Mouse (Mus musculus): ENCODE data around the gene Fxyd1. TPM values are rescaled to one million over a fixed set of nuclear protein-coding genes. Genes with fewer than 3 reads are reported as not detected.

Fxyd1 gene
- total and polyA plus RNA-seq, 2 experiments, result 127 to 1,555 TPM

DNA sequence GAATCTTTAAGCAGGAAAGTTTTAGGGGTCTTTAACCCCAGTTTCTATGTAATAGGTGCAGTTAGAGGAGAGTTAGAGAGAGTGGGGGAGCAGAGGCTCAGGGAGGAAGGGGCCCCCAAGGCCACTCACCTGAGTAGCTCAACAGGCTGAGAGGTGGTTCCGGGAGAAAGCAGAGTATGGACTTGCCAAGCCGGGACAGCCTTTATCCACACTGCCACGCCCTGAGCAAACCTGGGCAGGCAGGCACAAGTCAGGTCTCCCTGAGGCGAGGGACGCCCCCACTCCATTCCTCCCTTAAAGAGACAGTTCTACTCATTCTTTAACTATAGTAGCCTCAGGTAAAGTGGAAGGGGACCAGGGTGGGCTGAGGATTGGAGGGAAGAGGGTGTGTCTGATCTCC is 19.5 kb upstream of the Fxyd1 start, which contains the start of gene Fxyd3:
Fxyd3 (minus strand) TSS at position 213 of the 400 bp plus-strand sequence.
- 48% methylated on average over 5 of the region's 5 CpGs for WGBS
- no peak within 1 kb of the TSS for H3K27ac ChIP-seq (replicated peaks; ENCODE audit: insufficient read depth, low read depth, low read length)
- H3K9ac ChIP-seq (ENCODE audit: low read depth, low read length), result no peak within 1 kb of the TSS
- peaks cover 8% of the 10 kb centered on the region for H3K4me1 ChIP-seq (ENCODE audit: control insufficient read depth, insufficient read depth, low read length)
- no peaks in the 10 kb centered on the region for H3K27me3 ChIP-seq (ENCODE audit: control insufficient read depth, insufficient read depth, low read length)
- no peaks in the 10 kb centered on the region for H3K36me3 ChIP-seq (ENCODE audit: control insufficient read depth, insufficient read depth, low read length)
- H3K4me3 ChIP-seq (ENCODE audit: insufficient read depth, low read depth, low read length), result no peak within 1 kb of the TSS
- no peaks in the 10 kb centered on the region for H3K79me2 ChIP-seq (ENCODE audit: control insufficient read depth, insufficient read depth, low read length)
- TF ChIP-seq CTCF (IDR thresholded peaks at IDR 0.05; ENCODE audit: low read depth, low read length), result no peak
- no peak for TF ChIP-seq POLR2A (IDR thresholded peaks at IDR 0.05; ENCODE audit: extremely low read depth, insufficient read depth, low read length)
- DNase-seq (ENCODE audit: extremely low read depth, low read depth, low spot score), result no peak

DNA sequence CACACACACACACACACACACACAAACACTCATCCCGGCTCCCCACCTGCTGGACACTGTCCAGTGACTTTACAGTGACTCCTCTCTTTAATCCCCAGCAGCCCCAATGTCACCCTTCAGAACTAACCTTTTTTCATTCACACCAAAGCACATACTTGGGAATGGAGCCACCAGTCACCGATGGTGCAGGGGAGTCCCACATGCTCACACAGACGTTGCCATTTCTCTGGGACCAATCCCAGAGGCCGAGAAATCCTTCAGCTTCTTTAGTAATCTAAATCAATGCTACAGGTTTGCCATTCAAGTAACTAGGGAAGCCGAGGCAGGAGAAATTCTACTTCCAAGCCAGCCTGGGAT is 17.7 kb upstream of the Fxyd1 start:
- Histone ChIP-seq H3K36me3 (ENCODE audit: control insufficient read depth, insufficient read depth, low read length) (no peaks in the 10 kb centered on the region), H3K4me1 (ENCODE audit: control insufficient read depth, insufficient read depth, low read length) (peaks cover 2% of the 10 kb centered on the region; the same call in 1 of the 2 replicates), H3K79me2 (ENCODE audit: control insufficient read depth, insufficient read depth, low read length) (no peaks in the 10 kb centered on the region), H3K27me3 (ENCODE audit: control insufficient read depth, insufficient read depth, low read length) (no peaks in the 10 kb centered on the region), H3K9ac (ENCODE audit: low read depth, low read length) (no peak overlapping the region), H3K4me3 (ENCODE audit: insufficient read depth, low read depth, low read length) (no peak overlapping the region), H3K27ac (replicated peaks; ENCODE audit: insufficient read depth, low read depth, low read length) (no peak overlapping the region)
- TF ChIP-seq POLR2A (IDR thresholded peaks at IDR 0.05; ENCODE audit: extremely low read depth, insufficient read depth, low read length), result no peak
- no peak for TF ChIP-seq CTCF (IDR thresholded peaks at IDR 0.05; ENCODE audit: low read depth, low read length)
- 69% methylated on average over 5 of the region's 5 CpGs for WGBS
- no peak for DNase-seq (ENCODE audit: extremely low read depth, low read depth, low spot score)

GRCm38 (mm10) chr7:31074061-31074712 is 17.2 kb upstream of the Fxyd1 start:
- no peak for TF ChIP-seq CTCF (IDR thresholded peaks at IDR 0.05; ENCODE audit: low read depth, low read length)
- TF ChIP-seq POLR2A (IDR thresholded peaks at IDR 0.05; ENCODE audit: extremely low read depth, insufficient read depth, low read length), result no peak

DNA sequence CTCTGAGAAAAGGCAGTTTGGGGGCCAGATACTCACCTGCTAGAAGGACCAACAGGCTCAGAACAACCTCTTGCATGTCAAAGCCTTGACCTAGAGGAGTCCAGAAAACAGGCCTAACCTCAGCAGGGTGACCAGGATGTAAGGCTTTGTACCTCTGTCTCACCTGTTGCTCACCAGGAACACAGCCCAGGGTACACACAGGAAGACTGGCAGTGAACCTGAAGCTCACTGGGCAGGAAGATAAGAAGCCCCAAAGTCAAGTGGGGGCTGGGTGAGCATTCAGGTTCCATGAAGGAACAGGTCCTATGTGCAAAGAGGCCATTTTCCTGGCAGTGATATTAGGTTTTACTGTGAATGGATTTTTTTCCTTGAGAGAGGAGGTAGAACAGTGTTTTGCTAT is 16.5 kb upstream of the Fxyd1 start:
- H3K9ac ChIP-seq (ENCODE audit: low read depth, low read length), result no peak overlapping the region
- H3K27me3 ChIP-seq (ENCODE audit: control insufficient read depth, insufficient read depth, low read length), result no peaks in the 10 kb centered on the region
- no peak overlapping the region for H3K27ac ChIP-seq (replicated peaks; ENCODE audit: insufficient read depth, low read depth, low read length)
- H3K4me1 ChIP-seq (ENCODE audit: control insufficient read depth, insufficient read depth, low read length), result no peaks in the 10 kb centered on the region
- no peak for TF ChIP-seq POLR2A (IDR thresholded peaks at IDR 0.05; ENCODE audit: extremely low read depth, insufficient read depth, low read length)
- no peak for TF ChIP-seq CTCF (IDR thresholded peaks at IDR 0.05; ENCODE audit: low read depth, low read length)
- no peak for DNase-seq (ENCODE audit: extremely low read depth, low read depth, low spot score)
- no peaks in the 10 kb centered on the region for H3K79me2 ChIP-seq (ENCODE audit: control insufficient read depth, insufficient read depth, low read length)
- H3K36me3 ChIP-seq (ENCODE audit: control insufficient read depth, insufficient read depth, low read length), result no peaks in the 10 kb centered on the region
- H3K4me3 ChIP-seq (ENCODE audit: insufficient read depth, low read depth, low read length), result no peak overlapping the region

More at GRCm38 (mm10) chr7:31074061-31074712, 17.2 kb upstream of the Fxyd1 start:
- Histone ChIP-seq H3K9ac (ENCODE audit: low read depth, low read length) (no peak overlapping the region), H3K27me3 (ENCODE audit: control insufficient read depth, insufficient read depth, low read length) (no peaks in the 10 kb centered on the region), H3K36me3 (ENCODE audit: control insufficient read depth, insufficient read depth, low read length) (no peaks in the 10 kb centered on the region), H3K4me3 (ENCODE audit: insufficient read depth, low read depth, low read length) (no peak overlapping the region), H3K27ac (replicated peaks; ENCODE audit: insufficient read depth, low read depth, low read length) (no peak overlapping the region), H3K79me2 (ENCODE audit: control insufficient read depth, insufficient read depth, low read length) (no peaks in the 10 kb centered on the region), H3K4me1 (ENCODE audit: control insufficient read depth, insufficient read depth, low read length) (no peaks in the 10 kb centered on the region)
- no peak for DNase-seq (ENCODE audit: extremely low read depth, low read depth, low spot score)
- WGBS, result 46% methylated on average over 7 of the region's 7 CpGs

GRCm38 (mm10) chr7:31072326-31072725 is 15.3 kb upstream of the Fxyd1 start:
- Histone ChIP-seq H3K4me3 (ENCODE audit: insufficient read depth, low read depth, low read length) (no peak overlapping the region), H3K9ac (ENCODE audit: low read depth, low read length) (no peak overlapping the region), H3K4me1 (ENCODE audit: control insufficient read depth, insufficient read depth, low read length) (no peaks in the 10 kb centered on the region), H3K79me2 (ENCODE audit: control insufficient read depth, insufficient read depth, low read length) (no peaks in the 10 kb centered on the region), H3K27ac (replicated peaks; ENCODE audit: insufficient read depth, low read depth, low read length) (no peak overlapping the region), H3K27me3 (ENCODE audit: control insufficient read depth, insufficient read depth, low read length) (no peaks in the 10 kb centered on the region), H3K36me3 (ENCODE audit: control insufficient read depth, insufficient read depth, low read length) (no peaks in the 10 kb centered on the region)
- DNase-seq (ENCODE audit: extremely low read depth, low read depth, low spot score), result no peak
- no peak for TF ChIP-seq POLR2A (IDR thresholded peaks at IDR 0.05; ENCODE audit: extremely low read depth, insufficient read depth, low read length)
- no peak for TF ChIP-seq CTCF (IDR thresholded peaks at IDR 0.05; ENCODE audit: low read depth, low read length)
- 79% methylated on average over 9 of the region's 9 CpGs for WGBS

DNA sequence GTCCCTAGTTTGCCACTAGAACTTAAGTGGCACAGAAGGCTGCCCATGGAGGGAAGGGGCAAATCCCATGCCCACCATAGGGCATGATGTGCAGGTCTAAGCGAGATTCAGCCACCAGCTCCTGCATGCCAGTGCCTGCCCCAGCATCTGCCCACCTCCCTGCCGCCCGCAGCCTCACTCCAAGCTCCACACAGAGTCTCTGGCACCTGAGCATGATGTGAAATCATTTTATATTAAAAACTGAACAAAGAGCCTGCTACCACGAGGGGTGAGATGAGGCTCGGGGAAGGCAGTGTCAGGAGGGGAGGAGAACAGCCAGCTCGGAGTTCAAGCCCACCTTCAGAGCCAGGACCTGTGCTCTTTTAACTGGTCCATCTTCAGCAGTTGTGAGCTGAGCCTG is 13.3 kb upstream of the Fxyd1 start:
- WGBS, result 89% methylated on average over 6 of the region's 6 CpGs
- no peaks in the 10 kb centered on the region for H3K36me3 ChIP-seq (ENCODE audit: control insufficient read depth, insufficient read depth, low read length)

More for the DNA sequence above, 13.3 kb upstream of the Fxyd1 start:
- Histone ChIP-seq H3K79me2 (ENCODE audit: control insufficient read depth, insufficient read depth, low read length) (no peaks in the 10 kb centered on the region), H3K27me3 (ENCODE audit: control insufficient read depth, insufficient read depth, low read length) (no peaks in the 10 kb centered on the region), H3K4me3 (ENCODE audit: insufficient read depth, low read depth, low read length) (no peak overlapping the region), H3K9ac (ENCODE audit: low read depth, low read length) (no peak overlapping the region), H3K4me1 (ENCODE audit: control insufficient read depth, insufficient read depth, low read length) (no peaks in the 10 kb centered on the region), H3K27ac (replicated peaks; ENCODE audit: insufficient read depth, low read depth, low read length) (no peak overlapping the region)
- TF ChIP-seq CTCF (IDR thresholded peaks at IDR 0.05; ENCODE audit: low read depth, low read length) (no peak), POLR2A (IDR thresholded peaks at IDR 0.05; ENCODE audit: extremely low read depth, insufficient read depth, low read length) (no peak)
- DNase-seq (ENCODE audit: extremely low read depth, low read depth, low spot score), result no peak
